Mouse (Mus musculus): ENCODE results near the gene Ccdc121.

DNA sequence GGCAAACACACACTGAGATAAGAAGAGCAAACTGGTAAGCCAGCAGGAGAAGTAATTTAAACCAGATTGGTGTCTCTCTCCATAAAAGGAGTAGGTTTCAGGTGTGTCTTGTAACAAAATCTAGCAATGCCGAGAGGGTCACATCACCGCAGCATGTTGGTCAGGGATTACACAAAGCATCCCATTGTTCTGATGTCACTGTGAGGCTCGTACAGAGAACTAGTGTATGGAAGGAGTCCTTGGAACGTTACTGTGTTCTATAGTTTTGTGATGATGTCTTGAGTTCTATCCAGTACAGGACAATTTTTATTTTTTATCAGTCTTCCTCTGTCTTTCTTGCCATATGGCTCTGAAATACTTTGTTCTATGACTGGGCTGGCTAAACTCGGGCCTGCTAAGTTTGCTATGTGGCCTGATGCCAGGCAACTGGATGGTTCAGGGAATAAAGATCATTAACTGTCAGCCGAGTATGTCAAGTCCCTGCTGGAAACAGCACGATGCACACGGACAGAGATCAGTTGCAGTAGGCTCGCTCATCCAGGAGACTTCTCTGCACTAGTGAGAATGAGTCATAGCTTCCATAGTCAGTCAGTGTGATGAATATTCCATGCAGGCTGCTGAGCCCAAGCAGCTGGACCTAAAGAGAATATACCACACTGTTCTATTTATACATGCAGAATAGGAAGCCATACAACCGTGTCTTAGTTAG is 24.1 kb upstream of the Ccdc121 start:
- TF ChIP-seq CTCF (IDR thresholded peaks at IDR 0.05; ENCODE audit: borderline replicate concordance, insufficient read depth, low read length) (no peak), POLR2A (IDR thresholded peaks at IDR 0.05; ENCODE audit: low read depth, low read length) (no peak)

Data from embryonic fibroblast, embryonic 13.5 days (primary cell).